Mouse (Mus musculus): Measurements from ENCODE around the gene Map1b.

Map1b gene

DNA sequence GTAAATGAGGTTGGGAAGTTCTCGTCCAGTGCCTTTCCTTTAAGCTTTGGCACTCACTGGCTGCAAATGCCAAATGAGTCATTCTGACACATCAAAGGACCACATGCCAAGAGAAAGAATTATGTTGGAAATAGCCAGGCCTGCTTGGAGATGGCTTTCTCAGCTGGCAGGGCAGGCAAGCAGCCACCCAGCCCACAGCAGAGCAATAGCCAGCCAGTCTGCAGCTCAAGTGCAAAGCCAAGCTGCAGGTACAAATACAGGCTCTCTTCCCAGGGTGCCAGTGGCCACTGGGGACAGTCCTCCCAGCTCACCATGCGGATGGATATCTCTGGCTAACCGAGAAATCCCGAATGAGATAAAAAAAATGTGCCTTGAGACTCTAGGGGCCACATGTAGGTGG lies 12.1 kb upstream of the Map1b start:
- DNase-seq (ENCODE audit: low spot score in 2 of 2), result no peak

DNA sequence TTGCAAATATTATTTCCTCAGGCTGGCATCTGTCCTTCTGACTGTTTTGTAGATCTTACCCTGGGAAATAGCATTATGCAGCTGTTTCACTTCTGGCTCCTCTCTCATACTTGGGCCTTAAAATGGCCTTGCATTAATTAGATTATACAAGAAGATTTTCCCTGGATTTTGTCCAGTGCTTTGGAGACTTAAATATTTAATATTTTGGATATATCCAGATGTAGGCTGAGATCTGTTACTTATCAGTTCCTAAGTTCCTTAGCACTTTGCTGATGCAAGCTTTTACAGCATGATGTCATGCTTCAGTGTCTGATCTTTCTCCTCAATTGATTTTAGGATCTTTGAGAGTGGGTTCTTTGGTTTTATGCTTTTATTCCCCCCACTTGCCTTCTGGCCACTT lies 11.6 kb upstream of the Map1b start:
- DNase-seq (ENCODE audit: low spot score in 2 of 2), result no peak

DNA sequence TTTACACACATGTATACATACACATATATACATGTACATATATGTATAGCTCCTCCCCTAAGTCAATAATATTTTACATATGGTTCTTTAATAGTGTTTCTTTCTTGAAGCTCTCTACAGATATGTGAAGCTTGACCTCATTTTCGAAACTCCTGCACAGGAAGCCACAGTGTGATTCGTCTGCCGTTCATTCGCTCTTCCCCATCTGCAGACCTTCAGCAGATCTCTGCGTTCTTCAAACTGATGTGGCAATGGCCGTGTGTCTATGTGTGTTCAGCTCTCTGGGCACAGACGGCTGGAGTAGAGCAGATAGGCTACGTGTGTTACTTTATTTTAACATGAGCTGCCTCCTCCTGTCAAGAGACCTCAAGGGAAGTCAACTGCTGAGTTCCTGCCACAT lies 9.2 kb upstream of the Map1b start:
- no peak for DNase-seq (ENCODE audit: low spot score in 2 of 2)

DNA sequence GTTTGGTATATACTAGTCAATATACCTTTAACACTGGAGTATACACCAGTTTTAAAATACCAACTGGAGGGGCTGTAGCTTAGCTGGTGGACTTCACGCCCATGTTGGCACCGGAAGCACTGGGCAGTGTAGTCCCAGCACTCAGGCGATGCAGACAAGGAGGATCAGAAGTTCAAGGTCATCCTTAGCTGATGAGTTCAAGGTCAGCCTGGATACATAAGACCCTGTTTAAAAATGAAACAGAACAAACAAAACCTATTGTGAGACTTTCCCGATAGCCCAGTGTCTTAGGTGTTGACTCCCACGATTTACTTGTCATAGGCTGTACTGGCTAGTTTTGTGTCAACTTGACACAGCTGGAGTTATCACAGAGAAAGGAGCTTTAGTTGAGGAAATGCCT lies 1.5 kb upstream of the Map1b start:
- no peak for DNase-seq (ENCODE audit: low spot score in 2 of 2)

DNA sequence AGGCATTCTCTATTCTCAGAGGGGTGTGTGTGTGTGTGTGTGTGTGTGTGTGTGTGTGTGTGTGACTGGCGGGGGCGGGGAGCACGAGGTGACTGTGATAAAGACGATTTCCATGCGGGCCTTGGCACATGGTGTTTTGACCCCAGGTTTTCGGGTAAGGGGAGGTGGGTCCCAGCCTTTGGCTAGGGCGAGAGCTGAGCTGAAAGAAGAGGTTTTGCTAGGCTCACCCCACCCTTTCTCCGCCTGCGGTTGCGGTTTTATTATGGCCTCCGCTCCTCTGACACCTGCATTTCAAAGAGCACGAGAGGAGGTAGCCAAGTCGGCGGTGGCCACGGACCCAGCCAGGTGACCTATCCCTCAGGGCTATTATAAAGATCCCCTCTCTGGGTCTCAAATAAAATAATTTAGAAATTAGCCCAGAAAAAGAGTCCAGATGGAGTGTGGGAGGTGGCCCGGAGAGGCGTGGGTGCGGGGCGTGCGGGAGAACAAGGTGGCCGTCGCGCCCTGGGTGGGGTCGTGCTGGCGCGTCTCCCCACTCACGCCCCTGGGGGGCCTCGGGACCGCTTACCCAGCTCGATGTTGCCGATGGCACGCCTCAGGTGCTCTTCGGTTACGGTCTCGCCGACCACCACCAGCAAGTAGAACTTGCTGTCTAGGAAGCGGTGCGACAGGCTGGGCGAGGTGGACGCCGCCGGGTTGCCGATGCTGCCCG lies 448 bp downstream of the Map1b start:
- peak in 1 of 2 experiments; percentile 17 for DNase-seq (ENCODE audit: low spot score in 2 of 2)

DNA sequence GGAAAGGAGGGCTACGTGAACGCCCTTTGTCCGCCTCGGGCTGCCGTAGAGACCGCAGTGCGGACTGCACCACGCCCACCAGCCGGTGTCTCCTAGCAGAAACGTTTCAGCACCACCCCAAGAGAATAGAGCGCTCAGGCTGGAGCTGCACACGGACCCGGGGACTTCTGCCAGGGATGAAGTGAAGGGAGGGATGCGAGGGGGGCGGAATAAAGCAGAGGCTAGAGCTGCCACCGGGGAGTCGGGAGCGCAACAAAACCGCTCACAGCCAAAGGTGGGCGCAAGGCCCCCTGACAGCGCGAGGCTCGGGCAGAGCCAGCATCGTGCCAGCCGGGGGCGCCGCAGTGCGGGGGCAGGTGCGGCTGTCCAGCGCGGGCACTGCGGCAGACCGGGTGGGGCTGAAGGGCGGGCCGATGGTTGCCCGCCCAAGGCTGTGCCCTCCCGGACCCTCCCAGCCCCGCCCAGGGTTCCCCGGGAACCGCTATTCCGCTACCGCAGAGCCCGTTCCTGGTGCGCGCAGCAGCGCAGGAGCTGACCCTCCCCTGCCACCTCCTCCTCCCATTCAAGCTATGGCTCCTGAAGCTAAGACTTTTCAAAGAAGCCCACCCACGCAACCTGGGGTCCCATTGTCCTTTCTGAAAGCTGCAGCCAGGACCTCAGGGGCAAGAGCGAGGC lies 1.3 kb downstream of the Map1b start:
- peak; percentile 75 to 80 for DNase-seq (ENCODE audit: low spot score in 2 of 2)

DNA sequence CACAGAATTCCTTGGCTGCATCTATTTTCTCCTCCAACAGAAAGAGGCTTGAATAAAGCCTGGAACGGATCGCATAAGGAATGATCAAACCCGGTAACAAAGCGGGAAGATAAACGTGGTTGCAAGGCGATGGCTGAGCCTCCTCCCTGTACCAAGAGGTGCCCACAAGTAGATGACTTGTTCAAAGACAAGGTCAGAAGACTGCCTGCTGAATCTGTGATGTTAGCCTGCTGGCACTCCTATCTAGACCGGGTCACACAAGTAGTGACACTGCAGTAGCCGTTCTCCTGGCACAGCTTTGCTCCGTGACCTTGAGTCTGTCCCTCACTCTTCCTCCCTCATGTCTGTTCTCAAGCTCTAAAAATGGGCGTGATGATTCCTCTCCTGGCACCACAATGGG lies 2.4 kb downstream of the Map1b start:
- no peak for DNase-seq (ENCODE audit: low spot score in 2 of 2)

DNA sequence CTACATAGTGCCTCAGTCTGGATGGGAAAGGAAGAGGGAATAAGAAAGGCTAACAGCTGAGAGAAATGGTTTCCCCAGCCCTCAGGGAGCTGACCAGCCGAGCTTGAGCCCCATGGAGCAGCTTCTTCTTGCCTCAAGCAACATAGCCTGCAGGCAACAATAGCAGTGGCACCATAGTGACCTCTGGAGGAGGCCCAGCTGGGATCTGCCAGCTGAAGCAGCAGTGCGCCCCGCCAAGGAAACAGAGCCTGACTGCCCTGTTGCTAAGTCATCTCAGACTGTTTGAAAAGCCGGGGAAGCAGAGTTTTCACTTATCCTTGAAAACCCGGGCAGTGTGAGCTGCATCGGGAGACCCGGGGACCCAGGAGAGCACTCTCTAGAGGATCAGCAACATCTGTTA lies 3.2 kb downstream of the Map1b start:
- DNase-seq (ENCODE audit: low spot score in 2 of 2), result peak; percentile 50 to 61

DNA sequence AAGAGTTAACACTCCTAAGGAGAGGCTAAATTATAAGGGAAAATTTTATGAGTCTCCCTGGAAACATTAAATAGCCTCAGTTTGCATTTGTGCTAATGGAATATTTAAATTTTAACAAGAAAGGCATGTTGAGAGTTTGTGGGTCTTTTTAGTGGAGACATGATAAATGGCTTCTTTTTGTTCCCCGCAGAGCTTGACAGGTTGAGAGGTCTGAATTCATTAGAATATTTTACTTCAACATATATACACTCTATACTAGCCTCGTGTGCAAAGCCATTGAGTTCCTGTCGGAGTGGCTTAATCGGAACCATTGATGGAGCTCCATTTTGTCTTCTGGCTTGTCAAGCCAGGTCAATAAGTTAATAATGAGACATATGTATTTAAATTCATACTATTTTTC lies 6.4 kb downstream of the Map1b start:
- no peak for DNase-seq (ENCODE audit: low spot score in 2 of 2)

DNA sequence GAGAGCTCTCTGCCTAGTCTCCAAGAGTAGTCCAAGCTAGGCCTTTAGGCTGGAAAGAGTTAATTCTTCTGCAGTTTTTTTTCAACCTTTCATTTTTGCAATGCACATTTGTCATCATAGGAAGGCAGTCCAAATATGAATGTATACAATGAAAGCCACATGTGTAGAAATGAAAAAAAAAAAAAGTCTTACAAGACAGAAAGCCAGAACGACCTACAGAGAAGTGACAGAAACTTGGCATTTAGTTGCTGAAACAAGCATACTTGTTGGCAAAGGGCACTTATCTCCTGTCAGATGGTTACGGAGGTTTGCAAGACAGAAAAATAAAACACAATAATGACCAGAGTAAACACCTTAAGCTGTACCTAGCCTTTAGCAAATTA lies 9.8 kb downstream of the Map1b start:
- DNase-seq (ENCODE audit: low spot score in 2 of 2), result no peak

DNA sequence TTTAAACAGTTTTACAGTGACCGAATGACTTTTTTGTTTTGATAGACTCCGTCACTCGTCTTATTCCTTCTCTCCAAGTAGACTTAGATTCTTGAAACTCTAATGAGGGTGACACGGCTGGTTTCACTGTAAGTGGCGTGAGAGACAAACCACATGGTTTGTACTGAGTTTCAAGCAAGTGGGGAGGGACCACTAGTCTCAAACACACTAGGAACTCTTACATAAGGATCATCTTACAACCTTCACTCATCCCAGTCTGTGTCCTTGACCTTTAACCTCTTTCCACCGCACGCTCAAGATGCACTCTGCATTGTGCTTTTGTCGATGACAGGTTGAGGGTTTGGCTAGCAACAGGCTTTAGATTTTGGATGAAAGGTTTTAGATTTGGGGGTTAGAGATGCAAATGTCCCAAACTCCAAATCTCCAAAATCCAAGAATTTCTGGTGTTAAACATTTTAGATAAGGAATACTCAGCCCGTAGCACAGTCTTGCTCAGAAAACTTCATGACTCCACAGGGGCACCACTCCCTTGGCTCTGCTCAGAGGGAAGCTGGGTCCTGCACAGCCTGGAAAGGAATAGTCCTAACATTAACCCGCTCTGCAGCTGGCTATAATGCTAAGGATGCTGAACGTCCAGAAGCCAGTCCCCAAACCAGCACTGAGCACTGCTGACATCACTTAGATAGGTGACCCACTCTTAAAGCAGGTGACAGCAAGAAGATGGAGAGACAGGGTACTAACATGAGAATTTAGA lies 10.3 kb downstream of the Map1b start:
- DNase-seq (ENCODE audit: low spot score in 2 of 2), result no peak

DNA sequence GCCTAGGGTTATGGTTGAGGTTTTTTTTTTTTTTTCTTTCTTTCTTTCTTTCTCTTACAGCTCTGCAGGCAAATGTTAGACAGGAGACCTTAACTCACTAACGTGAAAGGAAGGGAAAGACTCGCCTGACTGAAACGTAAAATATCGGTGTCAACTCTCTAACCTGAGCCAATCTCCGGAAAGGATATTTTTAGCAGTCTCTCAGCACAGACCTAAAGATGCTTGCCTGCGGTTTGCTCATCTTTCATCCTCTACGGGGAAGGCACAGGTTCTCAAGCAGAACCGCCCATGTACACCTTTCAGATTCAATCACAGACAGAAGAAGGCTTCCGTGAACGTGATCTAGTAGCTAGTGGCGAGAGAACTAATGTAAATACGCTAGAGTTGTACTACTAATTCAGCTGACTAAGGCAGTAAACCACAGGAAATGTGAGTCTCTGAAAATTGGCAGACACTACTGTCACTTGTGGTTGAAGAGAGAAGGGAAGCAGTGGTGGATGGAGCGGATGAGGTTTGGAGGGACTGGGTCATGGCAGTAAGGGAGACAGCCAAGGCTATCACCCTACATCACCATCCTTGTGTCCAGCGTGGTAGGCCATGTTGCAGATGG lies 12.9 kb downstream of the Map1b start:
- no peak for DNase-seq (ENCODE audit: low spot score in 2 of 2)

DNA sequence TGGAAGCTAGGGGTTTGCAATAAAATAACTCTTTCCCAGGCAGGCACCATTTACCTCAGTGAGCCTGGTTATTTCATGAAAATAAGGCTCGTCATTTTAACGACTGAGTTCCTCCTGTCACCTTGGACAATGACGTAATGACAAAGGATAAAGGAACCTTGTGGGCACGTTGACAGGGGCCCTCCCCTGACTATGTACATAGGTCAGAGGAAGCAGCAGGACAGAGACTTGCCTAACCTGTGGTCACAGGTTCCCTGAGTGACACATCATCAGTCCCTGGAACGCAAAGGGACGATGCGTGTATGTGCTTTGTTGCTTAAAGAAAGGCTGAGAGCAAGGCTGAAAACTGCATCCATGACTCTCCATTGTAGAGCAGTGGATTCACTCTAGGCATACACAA lies 13.4 kb downstream of the Map1b start:
- DNase-seq (ENCODE audit: low spot score in 2 of 2), result no peak

DNA sequence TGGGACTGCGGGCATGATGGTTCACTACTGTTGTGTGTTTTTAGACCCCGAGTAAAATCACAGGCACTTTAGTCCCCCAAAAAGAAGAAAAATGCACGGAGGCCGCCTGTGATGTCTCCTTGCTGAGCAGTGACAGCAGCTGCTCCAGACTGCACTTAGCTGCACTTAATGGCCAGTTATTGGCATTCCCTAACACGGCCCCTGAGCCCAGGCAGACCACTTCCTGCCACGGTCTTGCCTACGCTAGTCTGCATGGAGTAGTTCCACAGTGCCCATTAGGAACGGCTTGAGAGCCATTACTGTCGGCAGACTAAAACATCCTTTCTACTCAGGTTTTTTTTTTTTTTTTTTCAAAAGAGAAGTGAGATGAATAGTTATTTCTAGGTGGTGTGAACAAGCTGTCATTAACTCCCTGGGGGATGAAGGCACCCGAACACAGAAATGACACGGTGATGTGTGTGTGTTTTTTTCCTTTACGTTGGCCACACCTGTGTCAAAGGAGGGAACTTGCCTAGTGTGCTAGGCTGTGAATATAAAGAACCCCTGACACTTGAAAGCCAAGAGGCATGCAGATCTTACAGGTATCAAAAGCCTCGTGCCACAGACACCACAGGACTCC lies 14.1 kb downstream of the Map1b start:
- no peak for DNase-seq (ENCODE audit: low spot score in 2 of 2)

DNA sequence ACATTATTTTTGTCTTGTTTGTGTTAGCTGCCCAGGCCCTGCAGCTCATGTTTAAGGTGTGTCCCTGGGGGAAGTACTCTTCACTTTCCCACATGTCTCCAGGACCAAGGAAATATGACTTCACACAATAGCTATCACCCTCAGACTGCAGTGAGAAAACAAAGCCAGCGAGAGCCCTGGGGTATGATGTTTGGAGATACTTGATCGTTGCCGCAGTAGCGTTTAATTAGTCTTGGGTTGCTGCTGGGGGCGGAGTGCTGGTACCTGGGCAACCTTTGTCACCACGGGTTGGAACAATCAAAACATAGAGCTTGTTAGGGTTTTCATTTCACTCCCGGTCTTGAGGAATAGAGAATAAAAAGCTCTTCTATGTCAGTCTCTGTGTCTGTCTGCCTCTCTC lies 14.9 kb downstream of the Map1b start:
- no peak for DNase-seq (ENCODE audit: low spot score in 2 of 2)

DNA sequence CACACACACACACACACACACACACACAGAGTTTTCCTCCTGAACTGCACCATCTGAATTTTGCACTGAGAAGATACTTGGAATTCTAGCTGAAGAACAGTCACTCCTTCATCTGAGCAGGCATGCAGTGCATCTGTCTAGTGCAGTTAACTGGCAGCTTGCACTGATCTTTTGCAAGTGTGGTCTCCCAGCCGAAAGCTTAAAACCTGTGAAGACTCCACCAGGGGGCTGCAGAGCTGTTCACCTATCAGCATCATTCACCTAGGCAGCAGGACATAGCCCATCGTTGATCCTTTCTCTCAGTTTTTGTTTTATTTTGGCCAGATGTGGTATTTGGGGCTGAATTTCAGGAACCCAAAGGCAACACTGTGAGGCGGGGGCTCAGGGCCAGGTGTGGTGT lies 15.7 kb downstream of the Map1b start:
- DNase-seq (ENCODE audit: low spot score in 2 of 2), result no peak

DNA sequence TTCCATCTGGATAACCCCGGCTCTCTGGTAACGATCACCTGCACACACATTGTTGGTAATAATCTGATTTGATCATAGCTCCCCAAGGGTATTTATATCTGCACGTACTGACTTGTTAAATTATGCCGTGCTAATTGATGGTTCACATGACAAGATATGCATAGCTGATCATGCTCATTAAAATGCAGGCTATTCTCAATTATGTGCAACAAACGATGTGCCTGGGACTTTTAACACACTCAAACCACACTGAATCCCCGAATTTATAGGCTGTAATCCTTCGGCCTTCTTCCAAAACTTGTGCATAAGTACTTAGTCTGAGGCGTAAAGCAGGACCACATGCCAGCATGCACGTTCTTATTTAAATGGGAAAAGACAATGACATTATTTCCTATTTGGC lies 16.6 kb downstream of the Map1b start:
- no peak for DNase-seq (ENCODE audit: low spot score in 2 of 2)

DNA sequence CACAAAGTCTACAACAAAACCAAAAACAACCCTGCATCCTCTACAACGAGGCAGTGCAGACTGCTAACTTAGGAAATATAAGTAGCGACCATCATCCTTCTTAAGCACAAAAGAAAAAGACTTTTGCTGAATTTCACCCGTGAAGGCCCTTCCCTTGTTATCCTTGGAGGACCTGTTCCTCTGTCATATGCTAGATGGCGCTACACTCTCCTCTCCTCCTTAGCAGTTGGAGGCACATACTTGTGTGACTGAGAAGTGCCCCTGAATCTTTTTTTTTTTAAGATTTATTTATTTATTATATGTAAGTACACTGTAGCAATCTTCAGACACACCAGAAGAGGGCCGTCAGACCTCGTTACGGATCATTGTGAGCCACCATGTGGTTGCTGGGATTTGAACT lies 20.2 kb downstream of the Map1b start:
- DNase-seq (ENCODE audit: low spot score in 2 of 2), result no peak

DNA sequence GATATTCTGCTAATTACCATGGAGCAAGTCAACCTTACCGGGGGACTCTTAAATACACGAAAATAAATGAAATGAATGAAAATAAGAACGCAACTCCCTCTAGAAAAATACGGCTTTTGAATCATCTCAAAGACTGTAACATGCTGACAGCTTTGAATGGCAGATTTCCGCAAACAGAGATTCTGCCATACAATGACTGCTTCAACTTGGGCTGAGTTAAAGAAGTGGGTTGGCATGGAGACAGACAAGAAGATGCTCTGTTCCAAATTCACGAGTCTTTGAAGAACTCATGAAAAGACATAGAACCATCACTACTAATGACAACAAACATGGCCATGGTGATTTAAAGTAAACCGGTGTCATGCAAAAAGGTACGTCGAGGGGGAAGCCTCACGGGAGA lies 21.9 kb downstream of the Map1b start:
- DNase-seq (ENCODE audit: low spot score in 2 of 2), result no peak

DNA sequence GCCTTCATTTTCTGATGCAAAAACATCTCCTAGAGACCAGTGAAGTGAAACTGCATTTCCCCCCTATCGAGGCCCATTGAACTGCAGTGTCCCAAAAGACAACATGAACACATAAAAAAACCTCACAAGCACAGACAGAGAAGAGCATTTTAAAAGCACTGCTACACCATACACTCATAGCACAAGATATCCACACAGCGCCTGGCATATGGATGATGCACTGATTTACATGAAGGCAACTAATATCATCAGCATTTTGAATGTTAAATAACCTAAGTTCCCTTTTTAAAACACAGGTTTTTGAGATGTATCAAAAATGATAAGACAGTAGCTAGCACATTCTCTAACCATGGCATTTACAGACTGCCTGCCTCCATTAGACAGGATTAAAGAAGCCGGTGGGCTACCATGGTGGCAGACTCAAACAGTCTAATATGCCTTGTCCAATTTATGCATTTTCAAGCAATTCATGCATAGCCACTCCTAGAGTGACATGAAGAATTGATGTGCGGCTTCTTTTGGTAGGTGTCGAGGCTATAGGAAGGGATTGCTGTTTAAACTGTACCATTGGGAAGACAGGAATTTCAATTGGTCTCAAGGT lies 22.9 kb downstream of the Map1b start:
- DNase-seq (ENCODE audit: low spot score in 2 of 2), result no peak

DNA sequence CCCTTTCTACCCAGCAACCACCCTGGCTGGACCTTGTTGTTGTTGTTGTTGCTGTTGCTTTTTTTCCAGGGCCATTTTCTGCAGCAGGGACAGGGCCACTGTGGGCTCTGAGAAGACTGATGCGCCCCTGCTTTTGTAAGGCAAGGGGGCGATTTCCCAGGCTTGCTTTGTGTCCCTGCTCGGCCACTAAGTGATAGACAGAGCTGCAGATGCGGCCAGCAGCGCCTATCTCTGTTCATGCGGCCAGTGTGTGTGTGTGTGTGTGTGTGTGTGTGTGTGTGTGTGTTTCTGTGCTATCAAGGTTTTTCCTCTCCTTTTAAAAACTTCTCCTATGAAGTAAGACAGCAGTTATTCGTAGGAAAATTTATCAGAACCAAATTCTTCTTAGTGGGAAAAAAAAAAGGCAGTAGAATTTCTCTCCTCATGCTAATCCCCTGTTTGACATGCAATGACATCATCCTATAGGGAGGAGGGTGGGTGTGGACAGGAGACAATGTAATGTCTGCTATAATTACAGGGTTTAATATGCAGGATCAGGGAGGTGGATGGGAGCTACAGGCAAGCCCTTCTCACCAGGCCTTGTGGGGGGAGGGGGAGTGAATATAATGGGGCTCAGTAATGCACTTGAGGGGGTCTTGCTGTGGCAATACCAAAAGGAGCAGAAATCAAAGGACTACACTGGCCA lies 23.6 kb downstream of the Map1b start:
- DNase-seq (ENCODE audit: low spot score in 2 of 2), result no peak
